Mouse (Mus musculus) CD8-positive naive resting alpha-beta T cell, adult 2 months (primary cell): ENCODE measurements around the gene Gas2l2.

Experiments
- DNase-seq, 2 experiments: peaks; one replicate each; pipeline ENCODE4 v3.0.0; 2022; ENCODE audit warnings: low read depth in 2 of 2, low spot score in 2 of 2

Gas2l2 gene

GRCm38 (mm10) chr11:83443824-83444223 is 14.6 kb upstream of the Gas2l2 start:
- DNase-seq, result no peak

- peak; percentile 39 to 56 for DNase-seq
Measured at GRCm38 (mm10) chr11:83442596-83443267, 13.5 kb upstream of the Gas2l2 start.

- no peak for DNase-seq
Measured at GRCm38 (mm10) chr11:83441235-83441634, 12.0 kb upstream of the Gas2l2 start.

GRCm38 (mm10) chr11:83440081-83441064 is 11.1 kb upstream of the Gas2l2 start:
- peak; percentile 78 to 89 for DNase-seq

GRCm38 (mm10) chr11:83439426-83440060 is 10.3 kb upstream of the Gas2l2 start:
- no peak for DNase-seq

- DNase-seq, result no peak
Measured at GRCm38 (mm10) chr11:83437377-83437776, 8.1 kb upstream of the Gas2l2 start, which contains the start of gene 1700020L24Rik. TSS of gene 1700020L24Rik (plus strand) at chr11:83437677.

GRCm38 (mm10) chr11:83432533-83432932 is 3.3 kb upstream of the Gas2l2 start:
- DNase-seq, result no peak

GRCm38 (mm10) chr11:83426964-83427363 is 2.3 kb downstream of the Gas2l2 start:
- DNase-seq, result no peak

GRCm38 (mm10) chr11:83424681-83425080 is 4.6 kb downstream of the Gas2l2 start:
- peak; percentile 69 for DNase-seq

- DNase-seq, result peak in 1 of 2 experiments; percentile 39
Measured at GRCm38 (mm10) chr11:83421305-83421704, 8.0 kb downstream of the Gas2l2 start.

- no peak for DNase-seq
Measured at GRCm38 (mm10) chr11:83420338-83420737, 8.9 kb downstream of the Gas2l2 start.

GRCm38 (mm10) chr11:83418566-83418965 is 10.7 kb downstream of the Gas2l2 start:
- no peak for DNase-seq

- DNase-seq, result no peak
Measured at GRCm38 (mm10) chr11:83417708-83418107, 11.5 kb downstream of the Gas2l2 start.

GRCm38 (mm10) chr11:83417080-83417479 is 12.2 kb downstream of the Gas2l2 start:
- no peak for DNase-seq

GRCm38 (mm10) chr11:83410510-83410909 is 18.7 kb downstream of the Gas2l2 start:
- DNase-seq, result no peak

- no peak for DNase-seq
Measured at GRCm38 (mm10) chr11:83409792-83410291, 19.4 kb downstream of the Gas2l2 start.

GRCm38 (mm10) chr11:83409087-83409754 is 20.0 kb downstream of the Gas2l2 start, which contains the start of gene Rasl10b:
TSS of gene Rasl10b (plus strand) at chr11:83409137.
- DNase-seq, result no peak

GRCm38 (mm10) chr11:83408242-83408641 is 21.0 kb downstream of the Gas2l2 start:
- DNase-seq, result no peak

GRCm38 (mm10) chr11:83406391-83406790 is 22.9 kb downstream of the Gas2l2 start:
- no peak for DNase-seq

GRCm38 (mm10) chr11:83403787-83404186 is 25.5 kb downstream of the Gas2l2 start:
- no peak for DNase-seq

- DNase-seq, result no peak
Measured at GRCm38 (mm10) chr11:83398724-83399123, 30.5 kb downstream of the Gas2l2 start.
